ENCODE assay signal across 9 mouse cellular contexts in genomic region chr7:99889175-99889880, GRCm38 (mm10). TPM values are rescaled to one million over a fixed set of nuclear protein-coding genes. Genes with fewer than 3 reads are reported as not detected.
DNase-seq lines count a peak whose midpoint lies in the region; ATAC-seq lines count a peak whose summit lies in the region.
"Had no signal": no experiment of that assay in that cellular context is flagged by ENCODE, and none has a peak within 500 bp of the region (broad histone marks: within the 10 kb centered on the region; RNA-seq: fewer than 3 reads in every experiment).

No protein-coding gene starts in this region.

- no peak for ATAC-seq in forebrain, embryonic 14.5 days
- ATAC-seq in forebrain, embryonic 15.5 days (replicated peaks) = no peak
- ATAC-seq in erythroid progenitor cell, adult 5-6 weeks (replicated peaks; ENCODE audit: low FRiP score, poor library complexity, severe bottlenecking) = 0 out of 2 replicates have a peak, but pooled peaks have one; percentile 30
- peak; percentile 43; the same call in 1 of the 2 replicates for ATAC-seq in midbrain, embryonic 16.5 days
- no peak for ATAC-seq in erythroblast, adult 5-6 weeks (replicated peaks; ENCODE audit: low FRiP score, poor library complexity, severe bottlenecking)

- H3K4me1 ChIP-seq in forebrain, embryonic 14.5 days (ENCODE audit: control insufficient read depth, insufficient read depth, low read length) = no peaks in the 10 kb centered on the region
- H3K4me1 ChIP-seq in forebrain, embryonic 15.5 days = no peaks in the 10 kb centered on the region
- peaks cover 3% of the 10 kb centered on the region; the same call in 1 of the 2 replicates for H3K4me1 ChIP-seq in midbrain, embryonic 16.5 days (ENCODE audit: control insufficient read depth, insufficient read depth, low read length)

- no peak overlapping the region for H3K4me2 ChIP-seq in forebrain, embryonic 14.5 days (ENCODE audit: low read length)
- H3K4me2 ChIP-seq in forebrain, embryonic 15.5 days (replicated peaks) = no peak overlapping the region
- H3K4me2 ChIP-seq in midbrain, embryonic 16.5 days (ENCODE audit: low read length) = no peak overlapping the region

- peak; percentile 27 for DNase-seq in forebrain, embryonic 14.5 days (ENCODE audit: low spot score)
- DNase-seq in CD4-positive helper T cell, adult 2 months (ENCODE audit: low read depth, low spot score) = peak; percentile 70
- DNase-seq in layer of hippocampus, postnatal 10 days (ENCODE audit: low spot score in 2 of 2) = no peak
- DNase-seq in heart, adult 11 months = no peak

- no peaks in the 10 kb centered on the region for H3K36me3 ChIP-seq in forebrain, embryonic 14.5 days (ENCODE audit: control insufficient read depth, insufficient read depth, low read length)
- H3K36me3 ChIP-seq in forebrain, embryonic 15.5 days = no peaks in the 10 kb centered on the region
- no peaks in the 10 kb centered on the region for H3K36me3 ChIP-seq in midbrain, embryonic 16.5 days (ENCODE audit: control insufficient read depth, insufficient read depth, low read length)

- no peaks in the 10 kb centered on the region for H3K9me3 ChIP-seq in forebrain, embryonic 14.5 days (replicated peaks; ENCODE audit: control insufficient read depth, low read length)
- H3K9me3 ChIP-seq in forebrain, embryonic 15.5 days = no peaks in the 10 kb centered on the region
- H3K9me3 ChIP-seq in midbrain, embryonic 16.5 days (replicated peaks; ENCODE audit: control insufficient read depth, low read length, poor library complexity, severe bottlenecking) = no peaks in the 10 kb centered on the region

- no peak overlapping the region for H3K9ac ChIP-seq in forebrain, embryonic 14.5 days (ENCODE audit: low read length)
- H3K9ac ChIP-seq in forebrain, embryonic 15.5 days (replicated peaks) = no peak overlapping the region
- no peak overlapping the region for H3K9ac ChIP-seq in midbrain, embryonic 16.5 days (ENCODE audit: low read depth, low read length)

- H3K27ac ChIP-seq in forebrain, embryonic 14.5 days (ENCODE audit: low read depth, low read length) = no peak overlapping the region
- no peak overlapping the region for H3K27ac ChIP-seq in forebrain, embryonic 15.5 days (replicated peaks)
- peak overlapping the region; percentile 14; the same call in 1 of the 2 replicates for H3K27ac ChIP-seq in midbrain, embryonic 16.5 days (ENCODE audit: low read length)

- 55% methylated on average over 10 of the region's 10 CpGs for WGBS in forebrain, embryonic 14.5 days
- WGBS in forebrain, embryonic 15.5 days = 47% methylated on average over 10 of the region's 10 CpGs
- 38% methylated on average over 10 of the region's 10 CpGs for WGBS in midbrain, embryonic 16.5 days

- no peaks in the 10 kb centered on the region for H3K27me3 ChIP-seq in forebrain, embryonic 14.5 days (replicated peaks; ENCODE audit: control insufficient read depth, insufficient read depth, low read length)
- H3K27me3 ChIP-seq in forebrain, embryonic 15.5 days = no peaks in the 10 kb centered on the region
- no peaks in the 10 kb centered on the region for H3K27me3 ChIP-seq in midbrain, embryonic 16.5 days (ENCODE audit: control insufficient read depth, insufficient read depth, low read depth, low read length)

- H3K4me3 ChIP-seq in forebrain, embryonic 14.5 days (ENCODE audit: low read depth, low read length) = no peak overlapping the region
- H3K4me3 ChIP-seq in forebrain, embryonic 15.5 days = no peak overlapping the region
- H3K4me3 ChIP-seq in midbrain, embryonic 16.5 days (ENCODE audit: low read depth, low read length) = no peak overlapping the region
- H3K4me3 ChIP-seq: myocyte had no signal

RNA-seq across cellular contexts. Expression of gene Spcs2, which starts 26.1 kb away (rescaled TPM):
- polyA plus RNA-seq in forebrain, embryonic 14.5 days (2014; fragmentation: Nextera tagmentation; extraction: Ambion mirVana) = 282 and 300 TPM in 2 replicates
- polyA plus RNA-seq in forebrain, embryonic 15.5 days (2015; fragmentation: Nextera tagmentation; extraction: Ambion mirVana) = 293 and 294 TPM in 2 replicates
- total RNA-seq in erythroid progenitor cell, adult 5-6 weeks (2015; ENCODE audit: low replicate concordance) = 94.1 and 169 TPM in 2 replicates
- 101 and 153 TPM in 2 replicates for total RNA-seq in erythroid progenitor cell, adult 5-6 weeks (2017; ENCODE audit: low replicate concordance)
- 286 and 308 TPM in 2 replicates for polyA plus RNA-seq in midbrain, embryonic 16.5 days (2015; fragmentation: Nextera tagmentation; extraction: Ambion mirVana)
- total RNA-seq in erythroblast, adult 5-6 weeks (2015; ENCODE audit: low replicate concordance) = 58.4 and 63.5 TPM in 2 replicates
- 51.9 and 60.6 TPM in 2 replicates for total RNA-seq in erythroblast, adult 5-6 weeks (2017; ENCODE audit: low replicate concordance)
- 10 to 100 TPM; 90.0 to 96.3 TPM for total RNA-seq in layer of hippocampus, postnatal 10 days (2021)

RNA-seq across cellular contexts. Expression of gene Xrra1, which starts 30.4 kb away (rescaled TPM):
- 0.39 and 0.64 TPM in 2 replicates for polyA plus RNA-seq in forebrain, embryonic 14.5 days (2014; fragmentation: Nextera tagmentation; extraction: Ambion mirVana)
- 0.61 and 0.65 TPM in 2 replicates for polyA plus RNA-seq in forebrain, embryonic 15.5 days (2015; fragmentation: Nextera tagmentation; extraction: Ambion mirVana)
- not detected in 2 replicates for total RNA-seq in erythroid progenitor cell, adult 5-6 weeks (2015; ENCODE audit: low replicate concordance)
- total RNA-seq in erythroid progenitor cell, adult 5-6 weeks (2017; ENCODE audit: low replicate concordance) = 0.90 TPM in 1 of 2 replicates, not detected in the other
- 1.1 and 1.3 TPM in 2 replicates for polyA plus RNA-seq in midbrain, embryonic 16.5 days (2015; fragmentation: Nextera tagmentation; extraction: Ambion mirVana)
- not detected in 2 replicates for total RNA-seq in erythroblast, adult 5-6 weeks (2015; ENCODE audit: low replicate concordance)
- not detected in 2 replicates for total RNA-seq in erythroblast, adult 5-6 weeks (2017; ENCODE audit: low replicate concordance)
- total RNA-seq in layer of hippocampus, postnatal 10 days (2021) = 1 to 10 TPM; 1.2 TPM

Comparison
In these comparisons a context has a peak if more than half of its experiments do, and no peak if none do; other contexts are left out.
1. ATAC-seq: peak in erythroid progenitor cell, adult 5-6 weeks (single experiment) and midbrain, embryonic 16.5 days (single experiment); none in forebrain, embryonic 14.5 days (single experiment), forebrain, embryonic 15.5 days (single experiment) and erythroblast, adult 5-6 weeks (single experiment).
2. DNase-seq: peak in forebrain, embryonic 14.5 days (single experiment) and CD4-positive helper T cell, adult 2 months (single experiment); none in layer of hippocampus, postnatal 10 days (0 of 2) and heart, adult 11 months (single experiment).